Mouse (Mus musculus): ENCODE data around the gene Lep. TPM values are rescaled to one million over a fixed set of nuclear protein-coding genes. Genes with fewer than 3 reads are reported as not detected.

The Lep gene
- polyA plus RNA-seq, 1 experiment from 2014 or later = not detected

DNA sequence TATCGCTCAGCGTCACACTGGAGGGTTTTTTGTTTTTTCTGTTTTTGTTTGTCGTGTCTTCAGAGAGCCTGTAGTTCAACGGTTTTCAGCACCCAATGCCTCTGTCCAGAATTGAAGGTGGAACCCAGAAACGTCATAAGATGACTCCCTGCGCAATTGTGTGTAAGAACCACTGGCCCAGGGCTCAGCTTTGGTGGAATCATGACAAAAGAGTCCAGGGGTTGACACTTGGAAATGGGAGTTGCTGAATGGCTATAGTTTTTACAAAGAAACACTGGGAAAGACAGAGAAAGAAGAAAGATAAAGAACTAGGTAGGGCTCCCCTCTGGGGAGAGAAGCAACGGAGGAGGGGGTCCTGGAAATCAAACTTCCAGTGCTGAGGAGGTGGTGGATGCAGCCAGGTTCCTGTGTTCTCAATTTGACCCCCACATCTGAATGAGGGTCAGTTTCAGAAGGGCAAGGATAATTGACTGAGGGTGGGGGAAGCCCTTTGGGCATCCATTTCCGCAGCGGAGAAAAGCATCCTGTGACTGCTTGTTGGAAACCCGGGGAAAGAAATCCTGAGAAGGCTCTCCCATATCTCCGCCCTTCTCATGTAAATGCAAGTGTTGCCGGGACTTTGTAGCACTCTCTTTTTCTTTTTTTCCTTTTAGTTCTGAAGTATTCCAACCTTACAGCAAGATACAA is 34.1 kb upstream of the Lep start:
- peaks cover 8% of the 10 kb centered on the region; the same call in 1 of the 2 replicates for H3K4me1 ChIP-seq
- WGBS = 28% methylated on average over 12 of the region's 12 CpGs
- H3K9me3 ChIP-seq = no peaks in the 10 kb centered on the region; the same call in 1 of the 2 replicates
- H3K36me3 ChIP-seq = no peaks in the 10 kb centered on the region
- H3K9ac ChIP-seq = no peak overlapping the region
- no peak overlapping the region for H3K4me2 ChIP-seq
- no peak overlapping the region for H3K27ac ChIP-seq
- no peak overlapping the region for H3K4me3 ChIP-seq
- no peak for ATAC-seq (ENCODE audit: insufficient number of reproducible peaks, insufficient read depth, low FRiP score, low TSS enrichment, low read depth)
- peaks cover 40% of the 10 kb centered on the region for H3K27me3 ChIP-seq

DNA sequence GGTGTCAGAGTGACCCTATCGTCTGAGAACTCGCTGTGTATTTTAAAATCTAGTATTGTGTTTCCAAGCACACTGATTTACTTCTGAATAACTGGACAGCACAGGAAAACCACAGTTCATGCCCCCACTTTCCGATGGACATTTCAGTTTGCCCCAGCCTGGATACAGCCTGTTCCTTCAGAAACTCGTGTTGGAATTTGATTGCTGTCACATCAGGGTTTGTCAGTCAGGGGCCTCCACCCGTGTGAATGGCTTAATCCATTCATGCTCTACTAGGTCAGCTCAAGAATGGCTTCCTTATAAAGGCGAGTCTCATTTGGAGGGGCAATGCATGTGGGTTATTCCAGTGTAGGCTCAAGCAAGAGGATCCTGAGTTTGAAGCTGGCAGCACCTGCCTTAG is 33.3 kb upstream of the Lep start:
- WGBS = 44% methylated on average over 6 of the region's 6 CpGs
- no peak overlapping the region for H3K9ac ChIP-seq
- H3K4me2 ChIP-seq = no peak overlapping the region
- no peak overlapping the region for H3K4me3 ChIP-seq
- no peak overlapping the region for H3K27ac ChIP-seq
- no peaks in the 10 kb centered on the region; the same call in 1 of the 2 replicates for H3K9me3 ChIP-seq
- H3K27me3 ChIP-seq = peaks cover 32% of the 10 kb centered on the region
- no peaks in the 10 kb centered on the region for H3K36me3 ChIP-seq
- ATAC-seq (ENCODE audit: insufficient number of reproducible peaks, insufficient read depth, low FRiP score, low TSS enrichment, low read depth) = no peak
- peaks cover 11% of the 10 kb centered on the region; the same call in 1 of the 2 replicates for H3K4me1 ChIP-seq

DNA sequence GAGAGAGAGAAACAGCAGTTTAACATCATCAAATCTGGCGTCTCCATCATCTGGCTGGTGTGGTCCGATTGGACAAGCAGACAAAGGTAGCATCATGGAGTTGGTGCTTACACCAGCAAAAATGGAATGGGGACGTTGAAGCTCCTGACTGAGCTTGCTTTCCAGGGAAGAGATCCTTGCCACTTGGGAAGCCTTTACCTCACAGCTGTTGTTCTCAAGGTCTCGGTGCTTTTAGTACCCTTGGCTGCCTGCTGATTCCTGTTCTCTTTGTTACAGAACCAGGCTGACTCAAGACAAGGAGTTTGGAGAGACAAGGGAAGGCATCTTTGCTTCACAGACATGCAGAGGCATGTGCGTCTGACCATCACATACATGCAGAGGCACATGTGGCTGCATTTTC is 31.9 kb upstream of the Lep start:
- no peak for ATAC-seq (ENCODE audit: insufficient number of reproducible peaks, insufficient read depth, low FRiP score, low TSS enrichment, low read depth)
- H3K36me3 ChIP-seq = no peaks in the 10 kb centered on the region
- H3K4me2 ChIP-seq = no peak overlapping the region
- no peak overlapping the region for H3K27ac ChIP-seq
- peaks cover 11% of the 10 kb centered on the region; the same call in 1 of the 2 replicates for H3K4me1 ChIP-seq
- 62% methylated on average over 5 of the region's 5 CpGs for WGBS
- no peaks in the 10 kb centered on the region; the same call in 1 of the 2 replicates for H3K9me3 ChIP-seq
- H3K9ac ChIP-seq = no peak overlapping the region
- H3K4me3 ChIP-seq = no peak overlapping the region
- H3K27me3 ChIP-seq = peaks cover 23% of the 10 kb centered on the region

DNA sequence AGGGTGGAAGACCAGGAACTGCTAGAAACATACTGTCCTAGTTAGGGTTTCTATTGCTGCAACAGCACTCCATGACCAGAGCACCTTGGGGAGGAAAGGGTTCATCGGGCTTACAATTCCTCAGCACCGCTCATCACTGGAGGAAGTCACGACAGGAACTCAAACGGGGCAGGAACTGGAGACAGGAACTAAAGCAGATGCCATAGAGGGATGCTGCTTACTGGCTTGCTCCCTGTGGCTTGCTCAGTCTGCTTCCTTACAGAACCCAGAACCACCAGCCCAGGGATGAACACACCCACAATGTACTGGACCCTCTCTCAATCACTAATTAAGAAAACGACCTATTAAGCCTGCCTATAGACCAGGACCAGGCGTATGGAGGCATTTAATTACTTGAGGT is 30.5 kb upstream of the Lep start:
- Histone ChIP-seq H3K9me3 (no peaks in the 10 kb centered on the region; the same call in 1 of the 2 replicates), H3K4me2 (no peak overlapping the region), H3K27ac (no peak overlapping the region), H3K9ac (no peak overlapping the region), H3K4me1 (0 out of 2 replicates have a peak, but pooled peaks cover 3% of the 10 kb centered on the region), H3K27me3 (peaks cover 20% of the 10 kb centered on the region), H3K36me3 (no peaks in the 10 kb centered on the region), H3K4me3 (no peak overlapping the region)
- no peak for ATAC-seq (ENCODE audit: insufficient number of reproducible peaks, insufficient read depth, low FRiP score, low TSS enrichment, low read depth)
- WGBS = 72% methylated on average over 6 of the region's 6 CpGs

- 79% methylated on average over 6 of the region's 6 CpGs for WGBS
- no peak for ATAC-seq (ENCODE audit: insufficient number of reproducible peaks, insufficient read depth, low FRiP score, low TSS enrichment, low read depth)
- H3K27ac ChIP-seq = no peak overlapping the region
- no peak overlapping the region for H3K9ac ChIP-seq
- H3K9me3 ChIP-seq = no peaks in the 10 kb centered on the region; the same call in 1 of the 2 replicates
- no peaks in the 10 kb centered on the region for H3K36me3 ChIP-seq
- no peak overlapping the region for H3K4me3 ChIP-seq
- 0 out of 2 replicates have a peak, but pooled peaks cover 3% of the 10 kb centered on the region for H3K4me1 ChIP-seq
- H3K4me2 ChIP-seq = no peak overlapping the region
- H3K27me3 ChIP-seq = peaks cover 4% of the 10 kb centered on the region; the same call in 1 of the 2 replicates
Measured at GRCm38 (mm10) chr6:29031216-29031615, 28.8 kb upstream of the Lep start.

GRCm38 (mm10) chr6:29031704-29032310 is 28.2 kb upstream of the Lep start:
- H3K9ac ChIP-seq = no peak overlapping the region
- ATAC-seq (ENCODE audit: insufficient number of reproducible peaks, insufficient read depth, low FRiP score, low TSS enrichment, low read depth) = no peak
- 88% methylated on average over 13 of the region's 13 CpGs for WGBS
- no peaks in the 10 kb centered on the region for H3K36me3 ChIP-seq
- H3K4me2 ChIP-seq = no peak overlapping the region
- no peak overlapping the region for H3K4me3 ChIP-seq
- H3K4me1 ChIP-seq = 0 out of 2 replicates have a peak, but pooled peaks cover 7% of the 10 kb centered on the region
- H3K27me3 ChIP-seq = peaks cover 2% of the 10 kb centered on the region; the same call in 1 of the 2 replicates
- H3K9me3 ChIP-seq = no peaks in the 10 kb centered on the region; the same call in 1 of the 2 replicates
- H3K27ac ChIP-seq = no peak overlapping the region

- no peaks in the 10 kb centered on the region for H3K27me3 ChIP-seq
- 0 out of 2 replicates have a peak, but pooled peaks cover 8% of the 10 kb centered on the region for H3K4me1 ChIP-seq
- no peaks in the 10 kb centered on the region; the same call in 1 of the 2 replicates for H3K9me3 ChIP-seq
- 70% methylated on average over 12 of the region's 12 CpGs for WGBS
- no peak overlapping the region for H3K4me2 ChIP-seq
- no peaks in the 10 kb centered on the region for H3K36me3 ChIP-seq
- H3K27ac ChIP-seq = no peak overlapping the region
- no peak for ATAC-seq (ENCODE audit: insufficient number of reproducible peaks, insufficient read depth, low FRiP score, low TSS enrichment, low read depth)
- no peak overlapping the region for H3K9ac ChIP-seq
- no peak overlapping the region for H3K4me3 ChIP-seq
Measured at GRCm38 (mm10) chr6:29032411-29032810, 27.6 kb upstream of the Lep start.

DNA sequence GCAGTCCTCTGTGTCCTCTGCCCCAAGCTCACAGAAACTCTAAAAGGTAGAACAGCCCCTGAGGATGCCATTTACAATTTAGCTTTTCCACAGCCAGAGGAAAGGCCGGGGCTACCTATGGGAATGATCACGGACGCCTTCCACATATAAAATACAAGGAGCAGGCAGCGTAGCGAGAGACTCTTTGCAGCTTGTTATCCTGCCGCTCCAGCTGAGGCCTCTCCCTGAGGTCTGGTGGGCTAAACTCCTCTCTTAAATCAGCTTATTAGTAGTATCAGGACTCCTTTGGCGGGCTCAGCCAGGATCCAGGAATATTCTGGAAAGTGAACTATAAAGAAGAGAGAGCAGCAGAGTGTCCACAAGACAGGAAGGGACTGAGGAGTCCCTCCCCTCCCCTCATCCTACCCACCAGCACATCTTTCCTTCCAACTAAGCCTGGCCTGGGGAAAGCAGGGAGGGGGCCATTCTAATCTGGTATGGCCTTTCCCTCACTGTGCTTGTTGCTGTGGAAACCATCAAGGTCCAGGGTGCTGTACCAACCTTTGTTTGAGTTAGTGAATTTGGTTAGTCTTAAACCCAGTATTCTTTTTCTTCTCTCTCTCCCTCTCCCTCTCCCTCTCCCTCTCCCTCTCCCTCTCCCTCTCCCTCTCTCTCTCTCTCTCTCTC is 25.9 kb upstream of the Lep start:
- no peak overlapping the region for H3K27ac ChIP-seq
- no peak for ATAC-seq (ENCODE audit: insufficient number of reproducible peaks, insufficient read depth, low FRiP score, low TSS enrichment, low read depth)
- H3K4me1 ChIP-seq = 0 out of 2 replicates have a peak, but pooled peaks cover 8% of the 10 kb centered on the region
- no peaks in the 10 kb centered on the region for H3K36me3 ChIP-seq
- H3K9ac ChIP-seq = no peak overlapping the region
- H3K27me3 ChIP-seq = no peaks in the 10 kb centered on the region
- no peaks in the 10 kb centered on the region; the same call in 1 of the 2 replicates for H3K9me3 ChIP-seq
- 73% methylated on average over 7 of the region's 7 CpGs for WGBS
- no peak overlapping the region for H3K4me3 ChIP-seq
- H3K4me2 ChIP-seq = no peak overlapping the region

- no peak overlapping the region for H3K4me2 ChIP-seq
- ATAC-seq (ENCODE audit: insufficient number of reproducible peaks, insufficient read depth, low FRiP score, low TSS enrichment, low read depth) = no peak
- H3K27ac ChIP-seq = no peak overlapping the region
- H3K4me3 ChIP-seq = no peak overlapping the region
- H3K4me1 ChIP-seq = 0 out of 2 replicates have a peak, but pooled peaks cover 5% of the 10 kb centered on the region
- no peaks in the 10 kb centered on the region for H3K36me3 ChIP-seq
- 50% methylated on average over 4 of the region's 4 CpGs for WGBS
- H3K27me3 ChIP-seq = no peaks in the 10 kb centered on the region
- no peak overlapping the region for H3K9ac ChIP-seq
- H3K9me3 ChIP-seq = no peaks in the 10 kb centered on the region
Measured at GRCm38 (mm10) chr6:29036698-29037097, 23.3 kb upstream of the Lep start.

DNA sequence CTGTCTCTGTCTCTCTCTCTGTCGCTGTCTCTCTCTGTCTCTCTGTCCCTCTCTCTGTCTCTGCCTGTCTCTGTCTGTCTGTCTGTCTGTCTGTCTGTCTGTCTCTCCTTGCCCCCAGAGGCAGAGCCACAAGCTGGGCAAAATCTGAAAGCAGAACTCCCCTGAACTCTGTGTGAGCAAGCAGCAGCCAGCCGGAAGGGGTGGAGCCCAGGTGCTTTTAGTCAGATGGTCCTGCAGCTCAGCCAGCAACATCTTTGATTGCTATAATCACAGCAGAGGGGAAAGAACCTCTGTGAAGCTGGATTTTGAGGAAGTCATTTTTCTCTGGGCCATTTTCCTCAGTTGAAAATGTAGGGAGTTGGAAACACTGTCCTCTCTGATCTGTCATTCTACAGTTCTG is 19.8 kb upstream of the Lep start:
- no peaks in the 10 kb centered on the region for H3K36me3 ChIP-seq
- no peak overlapping the region for H3K4me3 ChIP-seq
- no peak for ATAC-seq (ENCODE audit: insufficient number of reproducible peaks, insufficient read depth, low FRiP score, low TSS enrichment, low read depth)
- H3K4me2 ChIP-seq = no peak overlapping the region
- no peaks in the 10 kb centered on the region for H3K9me3 ChIP-seq
- WGBS = 83% methylated on average over 2 of the region's 2 CpGs
- no peak overlapping the region for H3K9ac ChIP-seq
- H3K27me3 ChIP-seq = no peaks in the 10 kb centered on the region
- no peak overlapping the region for H3K27ac ChIP-seq
- 0 out of 2 replicates have a peak, but pooled peaks cover 5% of the 10 kb centered on the region for H3K4me1 ChIP-seq

DNA sequence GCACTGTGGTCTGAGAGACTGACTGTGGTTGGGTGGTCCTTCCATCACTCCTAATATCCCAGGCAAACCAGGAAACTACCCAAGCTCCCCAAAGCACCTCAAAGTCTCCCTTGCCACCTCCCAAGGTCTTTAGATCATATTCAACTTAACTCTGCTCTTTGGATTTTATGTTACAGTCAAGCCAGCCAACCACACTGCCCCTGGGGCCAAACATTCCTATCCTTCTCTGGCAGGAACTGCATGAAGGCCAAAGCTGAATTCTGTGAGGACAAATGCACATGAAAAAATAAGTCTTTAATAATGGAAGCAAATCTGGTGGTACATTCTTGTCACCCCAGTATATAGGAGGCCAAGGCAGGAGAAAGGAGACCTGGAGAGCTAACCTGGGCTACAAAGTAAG is 16.0 kb upstream of the Lep start:
- Histone ChIP-seq H3K4me1 (no peaks in the 10 kb centered on the region), H3K36me3 (no peaks in the 10 kb centered on the region), H3K27me3 (no peaks in the 10 kb centered on the region), H3K9me3 (no peaks in the 10 kb centered on the region), H3K9ac (no peak overlapping the region), H3K4me3 (no peak overlapping the region), H3K4me2 (no peak overlapping the region), H3K27ac (no peak overlapping the region)
- ATAC-seq (ENCODE audit: insufficient number of reproducible peaks, insufficient read depth, low FRiP score, low TSS enrichment, low read depth) = no peak

All from embryonic facial prominence, embryonic 13.5 days (tissue).